Mouse (Mus musculus): ENCODE measurements around the gene Rph3a. TPM values are rescaled to one million over a fixed set of nuclear protein-coding genes. Genes with fewer than 3 reads are reported as not detected.

Gene Rph3a
- total and polyA plus RNA-seq, 3 experiments, result not detected

DNA sequence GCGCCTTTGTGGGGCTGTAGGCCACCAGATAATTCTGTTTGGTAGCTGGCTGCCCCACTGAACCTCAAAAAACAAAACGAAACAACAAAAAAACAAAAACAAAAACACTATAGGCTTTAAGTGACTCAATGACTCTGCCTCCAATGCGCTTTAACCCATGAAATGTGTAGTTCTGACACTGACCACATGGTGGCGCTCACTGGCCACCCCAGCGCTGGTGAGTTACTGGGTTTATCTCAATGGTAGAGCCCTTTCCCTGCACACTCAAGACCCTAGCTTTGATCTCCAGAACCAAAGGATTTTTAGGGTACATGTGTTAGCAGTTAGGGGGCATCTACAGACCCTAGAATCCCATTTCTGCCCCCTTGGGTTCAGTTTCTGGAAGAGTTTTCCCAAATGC is 55.9 kb downstream of the Rph3a start:
- no peaks in the 10 kb centered on the region for H3K9me3 ChIP-seq (replicated peaks; ENCODE audit: insufficient read depth, low read length)
- no peak overlapping the region for H3K27ac ChIP-seq (ENCODE audit: control insufficient read depth, low read depth, low read length)
- H3K4me3 ChIP-seq (ENCODE audit: control insufficient read depth in 1 of 2, insufficient read depth in 1 of 2, low read depth in 2 of 2, low read length in 2 of 2), result no peak overlapping the region
- no peak overlapping the region for H3K9ac ChIP-seq (ENCODE audit: control insufficient read depth, low read depth, low read length, poor library complexity, severe bottlenecking)
- TF ChIP-seq POLR2AphosphoS2 (IDR thresholded peaks at IDR 0.05; ENCODE audit: low read length) (no peak), JUND (IDR thresholded peaks at IDR 0.05; ENCODE audit: low read depth, low read length) (no peak), POLR2A (IDR thresholded peaks at IDR 0.05; ENCODE audit: control insufficient read depth in 1 of 2, insufficient read depth in 1 of 2, low read depth in 1 of 2, low read length in 2 of 2, poor library complexity in 1 of 2) (no peak), SIN3A (IDR thresholded peaks at IDR 0.05; ENCODE audit: low read length) (no peak), MYB (IDR thresholded peaks at IDR 0.05; ENCODE audit: low read depth, low read length) (no peak), MEF2A (IDR thresholded peaks at IDR 0.05; ENCODE audit: extremely low read depth, insufficient replicate concordance, low read depth, low read length, poor library complexity, severe bottlenecking) (no peak), ZMIZ1 (IDR thresholded peaks at IDR 0.05; ENCODE audit: low read depth, low read length) (no peak), USF1 (IDR thresholded peaks at IDR 0.05; ENCODE audit: low read depth, low read length) (no peak), TCF12 (IDR thresholded peaks at IDR 0.05; ENCODE audit: low read depth, low read length) (no peak), GABPA (IDR thresholded peaks at IDR 0.05; ENCODE audit: low read depth, low read length) (no peak), MXI1 (IDR thresholded peaks at IDR 0.05; ENCODE audit: low read depth, low read length) (no peak), RAD21 (IDR thresholded peaks at IDR 0.05; ENCODE audit: low read depth, low read length) (peak; percentile 52), POLR2AphosphoS5 (IDR thresholded peaks at IDR 0.05; ENCODE audit: borderline replicate concordance, low read depth, low read length) (no peak), CTCF (IDR thresholded peaks at IDR 0.05 in 2 of 3, conservative IDR thresholded peaks at IDR 0.05 in 1 of 3; ENCODE audit: control insufficient read depth in 1 of 3, insufficient read depth in 1 of 3, low read depth in 2 of 3, low read length in 3 of 3, poor library complexity in 1 of 3, severe bottlenecking in 1 of 3) (peak; percentile 62 to 77 (median 69)), BHLHE40 (IDR thresholded peaks at IDR 0.05; ENCODE audit: borderline replicate concordance, low read depth, low read length) (no peak), MAX (IDR thresholded peaks at IDR 0.05; ENCODE audit: low read length) (no peak), TBP (IDR thresholded peaks at IDR 0.05; ENCODE audit: low read depth, low read length) (no peak), ETS1 (IDR thresholded peaks at IDR 0.05; ENCODE audit: low read depth, low read length) (no peak), KAT2A (conservative IDR thresholded peaks at IDR 0.05; ENCODE audit: low read depth, low read length) (no peak), ZC3H11A (IDR thresholded peaks at IDR 0.05; ENCODE audit: low read depth, low read length) (0 out of 2 replicates have a peak, but pooled peaks have one; percentile 17), E2F4 (IDR thresholded peaks at IDR 0.05; ENCODE audit: borderline replicate concordance, low read depth, low read length) (no peak), CHD1 (IDR thresholded peaks at IDR 0.05; ENCODE audit: low read depth, low read length) (no peak), GATA1 (IDR thresholded peaks at IDR 0.05; ENCODE audit: low read depth, low read length) (no peak), UBTF (IDR thresholded peaks at IDR 0.05; ENCODE audit: borderline replicate concordance, insufficient read depth, low read depth, low read length) (no peak), MYC (IDR thresholded peaks at IDR 0.05; ENCODE audit: low read depth, low read length) (no peak), MAZ (IDR thresholded peaks at IDR 0.05; ENCODE audit: low read depth, low read length) (no peak), CHD2 (IDR thresholded peaks at IDR 0.05; ENCODE audit: low read length) (no peak), SMC3 (IDR thresholded peaks at IDR 0.05; ENCODE audit: low read depth, low read length) (peak; percentile 49), TAL1 (IDR thresholded peaks at IDR 0.05; ENCODE audit: low read length) (no peak), ELF1 (IDR thresholded peaks at IDR 0.05; ENCODE audit: low read depth, low read length) (no peak), ZKSCAN1 (IDR thresholded peaks at IDR 0.05; ENCODE audit: low read depth, low read length) (no peak), USF2 (IDR thresholded peaks at IDR 0.05; ENCODE audit: borderline replicate concordance in 1 of 2, insufficient read depth in 1 of 2, low read depth in 1 of 2, low read length in 2 of 2) (no peak)
- no peaks in the 10 kb centered on the region for H3K27me3 ChIP-seq (ENCODE audit: control insufficient read depth in 1 of 2, insufficient read depth in 2 of 2, low read length in 2 of 2)
- no peaks in the 10 kb centered on the region for H3K79me2 ChIP-seq (ENCODE audit: control insufficient read depth, insufficient read depth, low read length, poor library complexity)
- no peaks in the 10 kb centered on the region for H3K4me1 ChIP-seq (ENCODE audit: control insufficient read depth in 1 of 2, insufficient read depth in 2 of 2, low read length in 2 of 2)
- H3K36me3 ChIP-seq (ENCODE audit: control insufficient read depth in 1 of 2, insufficient read depth in 2 of 2, low read length in 2 of 2), result no peaks in the 10 kb centered on the region
- peak; percentile 6 for DNase-seq (ENCODE audit: low read depth, low spot score)

All from MEL (cell line).